In the genomic region with DNA sequence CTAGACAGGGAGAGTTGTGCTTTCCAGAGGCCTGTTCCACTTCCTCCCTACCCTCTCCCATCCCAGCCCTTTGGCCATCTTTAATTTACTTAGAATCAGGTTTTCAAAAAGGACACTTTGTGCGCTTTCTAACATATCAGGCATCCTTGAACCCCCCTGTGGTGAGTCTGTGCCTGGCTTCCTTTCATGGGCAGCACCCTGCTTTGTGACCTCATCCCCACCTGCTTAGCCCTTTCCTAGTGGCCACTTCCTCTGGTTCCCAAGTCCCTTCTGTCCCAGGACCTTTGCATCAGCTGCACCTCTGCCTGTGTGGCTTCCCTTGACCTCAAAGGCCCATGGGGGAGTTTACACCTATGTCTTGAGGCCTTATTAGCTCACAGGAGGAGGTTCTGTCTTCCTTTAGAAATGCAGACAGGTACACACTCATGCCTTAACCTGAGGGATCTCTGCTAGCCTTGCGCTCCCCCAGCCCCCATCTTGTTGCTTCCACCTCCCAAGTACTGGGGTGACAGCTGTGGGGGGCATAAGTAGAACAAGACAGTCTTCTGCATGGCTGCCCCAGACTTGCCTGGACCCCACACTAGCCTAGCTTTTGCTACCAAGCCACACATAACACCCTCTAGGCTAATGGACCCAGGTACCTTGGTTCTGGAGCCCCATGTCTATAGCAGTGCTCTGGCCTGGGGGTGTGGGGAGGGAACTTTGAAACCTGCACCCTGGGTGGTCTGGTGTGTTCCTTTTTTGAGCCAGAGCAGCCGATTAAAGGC, we compare ENCODE assay signal across 8 mouse cellular contexts. TPM values are rescaled to one million over a fixed set of nuclear protein-coding genes. Genes with fewer than 3 reads are reported as not detected.
DNase-seq lines count a peak whose midpoint lies in the region; ATAC-seq lines count a peak whose summit lies in the region.

No protein-coding gene starts in this region.

- H3K27me3 ChIP-seq in kidney, embryonic 16.5 days (ENCODE audit: insufficient read depth, low read length) = no peaks in the 10 kb centered on the region
- no peaks in the 10 kb centered on the region for H3K27me3 ChIP-seq in hindbrain, embryonic 16.5 days (replicated peaks; ENCODE audit: control insufficient read depth, insufficient read depth, low read length)

- peak overlapping the region; percentile 84 for H3K4me2 ChIP-seq in kidney, embryonic 16.5 days (replicated peaks; ENCODE audit: low read depth, low read length)
- peak overlapping the region; percentile 69 for H3K4me2 ChIP-seq in hindbrain, embryonic 16.5 days (ENCODE audit: low read length)

- ATAC-seq in kidney, embryonic 16.5 days (ENCODE audit: low FRiP score, low TSS enrichment) = no peak
- no peak for ATAC-seq in hindbrain, embryonic 16.5 days

- H3K9me3 ChIP-seq in kidney, embryonic 16.5 days (ENCODE audit: low read length) = no peaks in the 10 kb centered on the region
- H3K9me3 ChIP-seq in hindbrain, embryonic 16.5 days (ENCODE audit: control insufficient read depth, low read length) = no peaks in the 10 kb centered on the region

- peaks cover 21% of the 10 kb centered on the region for H3K36me3 ChIP-seq in kidney, embryonic 16.5 days (ENCODE audit: insufficient read depth, low read length)
- H3K36me3 ChIP-seq in hindbrain, embryonic 16.5 days (ENCODE audit: control insufficient read depth, insufficient read depth, low read length) = peaks cover 20% of the 10 kb centered on the region

- 79% methylated on average over 3 of the region's 3 CpGs for WGBS in kidney, embryonic 16.5 days
- WGBS in hindbrain, embryonic 16.5 days = 75% methylated on average over 3 of the region's 3 CpGs

- peak overlapping the region; percentile 79 for H3K9ac ChIP-seq in kidney, embryonic 16.5 days (replicated peaks; ENCODE audit: low read length)
- H3K9ac ChIP-seq in hindbrain, embryonic 16.5 days (ENCODE audit: low read depth, low read length) = peak overlapping the region; percentile 72

- DNase-seq in kidney, postnatal 10 days = no peak
- peak; percentile 62 for DNase-seq in cerebellum, adult 9-11 months
- DNase-seq in naive thymus-derived CD4-positive, alpha-beta T cell, adult 2 months (ENCODE audit: low read depth) = peak; percentile 17
- no peak for DNase-seq in ovary, postnatal 10 days (ENCODE audit: low spot score)
- no peak for DNase-seq in thymus, postnatal 0 days (ENCODE audit: low spot score)
- no peak for DNase-seq in natural killer cell, adult 2 months (ENCODE audit: low spot score in 2 of 2)

- peaks cover 17% of the 10 kb centered on the region for H3K4me1 ChIP-seq in kidney, embryonic 16.5 days (ENCODE audit: insufficient read depth, low read length)
- H3K4me1 ChIP-seq in hindbrain, embryonic 16.5 days (ENCODE audit: control insufficient read depth, insufficient read depth, low read depth, low read length) = peaks cover 17% of the 10 kb centered on the region

- no peak overlapping the region for H3K27ac ChIP-seq in kidney, embryonic 16.5 days (ENCODE audit: low read length)
- H3K27ac ChIP-seq in hindbrain, embryonic 16.5 days (ENCODE audit: low read depth, low read length) = no peak overlapping the region

- H3K4me3 ChIP-seq in kidney, embryonic 16.5 days (ENCODE audit: low read length) = peak overlapping the region; percentile 78
- H3K4me3 ChIP-seq in hindbrain, embryonic 16.5 days (ENCODE audit: low read length) = peak overlapping the region; percentile 66

RNA-seq across cellular contexts. Expression of gene Dda1, which starts 1.3 kb away (rescaled TPM):
- polyA plus RNA-seq in kidney, embryonic 16.5 days (2015; fragmentation: Nextera tagmentation; extraction: Ambion mirVana) = 110 and 115 TPM in 2 replicates
- 240 and 247 TPM in 2 replicates for polyA plus RNA-seq in hindbrain, embryonic 16.5 days (2015; fragmentation: Nextera tagmentation; extraction: Ambion mirVana)
- polyA plus RNA-seq in thymus, postnatal 0 days (2015; fragmentation: Nextera tagmentation; extraction: Ambion mirVana) = 154 and 157 TPM in 2 replicates

RNA-seq across cellular contexts. Expression of gene Mrpl34, which starts 5.6 kb away (rescaled TPM):
- 170 and 178 TPM in 2 replicates for polyA plus RNA-seq in kidney, embryonic 16.5 days (2015; fragmentation: Nextera tagmentation; extraction: Ambion mirVana)
- 168 and 172 TPM in 2 replicates for polyA plus RNA-seq in hindbrain, embryonic 16.5 days (2015; fragmentation: Nextera tagmentation; extraction: Ambion mirVana)
- 221 TPM in 2 replicates for polyA plus RNA-seq in thymus, postnatal 0 days (2015; fragmentation: Nextera tagmentation; extraction: Ambion mirVana)

RNA-seq across cellular contexts. Expression of gene Abhd8, which starts 6.9 kb away (rescaled TPM):
- 41.9 and 46.6 TPM in 2 replicates for polyA plus RNA-seq in kidney, embryonic 16.5 days (2015; fragmentation: Nextera tagmentation; extraction: Ambion mirVana)
- 172 and 182 TPM in 2 replicates for polyA plus RNA-seq in hindbrain, embryonic 16.5 days (2015; fragmentation: Nextera tagmentation; extraction: Ambion mirVana)
- 190 and 219 TPM in 2 replicates for polyA plus RNA-seq in thymus, postnatal 0 days (2015; fragmentation: Nextera tagmentation; extraction: Ambion mirVana)

RNA-seq across cellular contexts. Expression of gene Ano8, which starts 15.4 kb away (rescaled TPM):
- 0.81 and 1.0 TPM in 2 replicates for polyA plus RNA-seq in kidney, embryonic 16.5 days (2015; fragmentation: Nextera tagmentation; extraction: Ambion mirVana)
- 2.3 and 4.5 TPM in 2 replicates for polyA plus RNA-seq in hindbrain, embryonic 16.5 days (2015; fragmentation: Nextera tagmentation; extraction: Ambion mirVana)
- 0.68 and 1.4 TPM in 2 replicates for polyA plus RNA-seq in thymus, postnatal 0 days (2015; fragmentation: Nextera tagmentation; extraction: Ambion mirVana)

RNA-seq across cellular contexts. Expression of gene Gtpbp3, which starts 17.6 kb away (rescaled TPM):
- 22.2 and 22.5 TPM in 2 replicates for polyA plus RNA-seq in kidney, embryonic 16.5 days (2015; fragmentation: Nextera tagmentation; extraction: Ambion mirVana)
- polyA plus RNA-seq in hindbrain, embryonic 16.5 days (2015; fragmentation: Nextera tagmentation; extraction: Ambion mirVana) = 14.0 and 14.6 TPM in 2 replicates
- polyA plus RNA-seq in thymus, postnatal 0 days (2015; fragmentation: Nextera tagmentation; extraction: Ambion mirVana) = 17.8 TPM in 2 replicates

Comparison
In these comparisons a context has a peak if more than half of its experiments do, and no peak if none do; other contexts are left out.
1. DNase-seq: peak in cerebellum, adult 9-11 months (single experiment) and naive thymus-derived CD4-positive, alpha-beta T cell, adult 2 months (single experiment); none in kidney, postnatal 10 days (single experiment), ovary, postnatal 10 days (single experiment), thymus, postnatal 0 days (single experiment) and natural killer cell, adult 2 months (0 of 2).